Mouse (Mus musculus): ENCODE data around the gene Dhx37. TPM values are rescaled to one million over a fixed set of nuclear protein-coding genes. Genes with fewer than 3 reads are reported as not detected.

Dhx37 gene
- 10 to 100 TPM in 21 of 26 experiments, 1 to 10 TPM in 5; 4.6 to 34.3 (median 17.3) TPM for total RNA-seq (2018; cell fraction: chromatin; rRNA removed)
- total RNA-seq (2018; cell fraction: cytosol; rRNA removed) = 10 to 100 TPM in 6 of 26 experiments, 1 to 10 TPM in 20; 5.1 to 12.6 (median 8.3) TPM
- 10 to 100 TPM in 10 of 26 experiments, 1 to 10 TPM in 16; 5.9 to 22.3 (median 9.2) TPM for total RNA-seq (2018; cell fraction: nucleus; rRNA removed)
- polyA plus RNA-seq (2018) = 6.9 to 16.2 TPM (median 11.8 TPM) in 3 replicates

DNA sequence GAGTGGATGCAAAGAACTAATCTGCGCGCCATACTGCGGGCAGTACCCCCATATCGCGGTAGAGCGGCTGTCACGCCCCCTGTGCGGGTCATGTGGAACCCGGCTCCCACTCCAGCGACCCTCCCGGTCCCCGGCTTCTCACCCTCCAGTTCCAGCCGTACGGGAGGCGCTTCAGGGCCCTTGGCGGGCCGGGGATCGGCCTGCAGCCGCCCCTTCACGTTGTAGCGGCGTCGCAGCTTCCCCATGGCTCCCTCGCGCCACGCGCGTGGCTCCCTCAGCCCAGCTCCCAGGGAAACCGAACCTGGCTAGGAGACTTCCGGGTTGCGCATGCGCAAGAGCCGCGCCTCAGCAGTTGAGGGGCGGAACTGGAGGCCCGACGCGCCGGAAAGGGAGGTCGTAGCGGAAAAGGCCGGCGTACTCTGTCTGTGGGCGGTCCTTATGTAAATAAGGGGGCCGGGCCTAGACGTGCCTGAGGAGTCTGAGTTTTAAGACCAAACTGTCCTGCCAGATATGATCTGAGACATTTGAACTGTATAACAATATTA, at the start of gene Dhx37:
Gene Dhx37, minus strand, starts transcription at position 329 of the 545 bp plus-strand sequence.
- Histone ChIP-seq H3K36me3 (ENCODE audit: inconsistent target) (peaks cover 18% of the 10 kb centered on the region; the same call in 1 of the 2 replicates), H3K27ac (peak within 1 kb of the TSS; percentile 25), H3K4me3 (ENCODE audit: inconsistent target) (peak within 1 kb of the TSS; percentile 77), H3K79me2 (ENCODE audit: inconsistent target) (peaks cover 17% of the 10 kb centered on the region)
- WGBS (ENCODE audit: missing documents) = 1% methylated on average over 44 of the region's 46 CpGs

DNA sequence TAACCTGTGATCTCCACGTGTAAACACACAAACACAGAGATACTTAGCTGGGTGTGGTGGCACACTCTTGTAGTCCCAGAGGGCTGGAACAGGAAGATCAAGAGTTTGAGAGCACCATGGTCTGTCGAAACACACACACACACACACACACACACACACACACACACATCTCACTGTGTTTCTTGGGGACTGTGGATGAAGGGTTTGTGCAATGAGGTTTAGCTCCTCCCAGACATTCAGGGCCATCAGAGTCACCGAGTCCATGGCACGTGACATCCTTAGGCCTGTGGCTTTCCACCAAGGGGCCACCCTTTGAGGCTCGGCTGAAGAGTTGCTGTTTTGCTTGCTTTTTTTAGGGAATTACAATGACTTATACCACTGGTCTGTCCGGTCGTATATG, 48.6 kb upstream of the Dhx37 start:
- peaks cover 7% of the 10 kb centered on the region; the same call in 1 of the 2 replicates for H3K36me3 ChIP-seq (ENCODE audit: inconsistent target)
- H3K79me2 ChIP-seq (ENCODE audit: inconsistent target) = peaks cover 55% of the 10 kb centered on the region
- 53% methylated on average over 7 of the region's 7 CpGs for WGBS (ENCODE audit: missing documents)
- no peak overlapping the region for H3K27ac ChIP-seq
- no peak overlapping the region for H3K4me3 ChIP-seq (ENCODE audit: inconsistent target)

DNA sequence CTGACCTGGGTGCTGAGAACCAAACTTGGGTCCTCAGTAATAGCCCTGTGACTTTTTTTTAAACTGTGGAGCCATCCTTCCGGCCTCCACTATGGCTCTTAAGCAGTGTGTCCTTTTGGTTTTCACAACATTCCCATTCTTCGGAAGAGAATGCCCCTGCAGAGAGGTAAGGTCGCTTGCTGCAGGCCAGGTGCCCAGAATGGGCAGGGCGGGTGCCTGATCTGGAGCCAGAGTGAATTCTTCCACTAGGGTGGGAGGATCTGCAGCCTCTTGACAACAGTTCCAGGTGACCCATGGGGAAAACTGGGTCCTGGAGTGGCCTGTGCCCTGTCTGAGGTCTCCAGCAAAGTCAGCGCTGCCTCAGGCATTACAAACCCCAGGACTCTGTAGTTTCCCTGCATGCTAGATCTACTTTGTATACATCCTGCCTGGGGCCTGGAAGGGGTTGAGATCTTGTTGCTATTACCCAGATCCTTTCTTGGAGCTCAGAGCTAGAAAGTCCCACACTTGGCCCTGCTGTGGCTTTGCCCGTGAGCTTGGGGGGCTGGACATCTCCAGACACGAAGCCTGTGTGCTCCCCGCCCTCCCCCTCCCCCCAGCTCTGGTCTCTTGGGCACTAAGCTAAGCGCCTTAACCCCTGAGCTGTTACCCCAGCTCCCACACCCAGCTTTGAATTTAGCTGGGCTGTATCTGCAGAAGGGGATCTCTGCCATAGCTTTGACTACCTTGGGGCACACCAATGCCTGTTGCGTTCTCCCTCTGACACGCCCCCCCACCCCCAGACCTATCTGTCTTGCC, 46.7 kb upstream of the Dhx37 start:
- Histone ChIP-seq H3K4me3 (ENCODE audit: inconsistent target) (no peak overlapping the region), H3K36me3 (ENCODE audit: inconsistent target) (no peaks in the 10 kb centered on the region), H3K27ac (no peak overlapping the region), H3K79me2 (ENCODE audit: inconsistent target) (peaks cover 70% of the 10 kb centered on the region)
- WGBS (ENCODE audit: missing documents) = 94% methylated on average over 10 of the region's 11 CpGs

DNA sequence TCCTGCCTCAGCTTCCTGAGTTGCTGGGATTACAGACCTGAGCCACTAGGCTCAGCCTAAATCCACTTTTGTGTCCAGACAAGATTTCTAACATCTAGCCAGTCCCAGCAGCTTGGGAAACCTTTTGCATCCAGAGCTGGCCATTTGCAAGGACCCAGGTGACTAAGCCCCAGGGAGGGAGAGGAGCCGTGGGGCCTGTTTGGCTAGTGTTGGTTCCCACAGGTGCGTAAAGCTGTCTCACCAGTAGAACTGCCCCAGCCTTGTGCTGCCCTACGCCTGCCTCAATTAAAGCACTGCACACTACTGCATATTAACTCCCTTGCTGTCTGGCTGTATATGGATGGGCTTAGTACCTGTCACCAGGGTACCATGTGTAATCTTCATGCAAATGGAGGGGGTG, 45.5 kb upstream of the Dhx37 start:
- Histone ChIP-seq H3K4me3 (ENCODE audit: inconsistent target) (no peak overlapping the region), H3K79me2 (ENCODE audit: inconsistent target) (peaks cover 70% of the 10 kb centered on the region), H3K27ac (no peak overlapping the region), H3K36me3 (ENCODE audit: inconsistent target) (no peaks in the 10 kb centered on the region)
- WGBS (ENCODE audit: missing documents) = 97% methylated on average over 3 of the region's 3 CpGs

DNA sequence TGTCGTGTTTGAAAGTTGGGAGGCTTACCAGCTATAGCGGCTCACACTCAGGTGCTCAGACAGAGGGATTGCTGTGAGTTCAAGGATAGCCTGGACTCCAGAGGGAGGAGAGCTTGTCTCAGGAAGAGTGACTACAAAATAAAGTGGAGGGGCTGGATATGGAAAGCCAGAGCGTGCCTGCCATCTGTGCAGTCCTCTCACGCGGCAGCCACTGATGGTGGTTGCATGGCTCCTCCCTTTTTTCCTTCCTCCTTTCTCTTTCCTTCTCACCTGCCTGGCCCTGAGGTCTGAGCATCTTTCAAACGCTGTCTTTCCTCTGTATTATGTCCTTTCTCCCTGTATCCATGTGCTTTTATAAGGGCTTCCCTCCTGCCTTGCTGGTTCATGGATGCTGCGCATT, 44.1 kb upstream of the Dhx37 start:
- Histone ChIP-seq H3K4me3 (ENCODE audit: inconsistent target) (no peak overlapping the region), H3K79me2 (ENCODE audit: inconsistent target) (peaks cover 70% of the 10 kb centered on the region), H3K36me3 (ENCODE audit: inconsistent target) (no peaks in the 10 kb centered on the region), H3K27ac (no peak overlapping the region)
- 72% methylated on average over 7 of the region's 7 CpGs for WGBS (ENCODE audit: missing documents)

DNA sequence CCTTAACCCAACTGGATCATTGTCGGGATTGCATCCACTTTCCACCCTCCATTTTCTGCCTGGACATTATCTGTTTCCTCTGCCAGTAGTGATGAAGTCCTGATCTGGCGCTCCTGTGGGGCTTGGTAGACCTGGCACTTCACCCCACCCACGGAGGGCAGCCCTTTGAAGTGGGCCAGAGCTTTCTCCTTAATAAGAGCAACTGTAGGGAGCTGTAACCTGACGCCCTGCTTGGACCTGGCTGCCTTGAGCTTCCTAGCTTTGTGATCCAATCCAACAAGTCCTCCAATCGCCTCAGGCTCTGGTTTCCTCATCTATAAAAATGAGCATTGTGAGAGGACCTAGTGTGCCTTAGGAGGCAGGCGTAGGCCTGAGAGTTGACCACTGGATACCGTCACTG, 43.6 kb upstream of the Dhx37 start:
- Histone ChIP-seq H3K36me3 (ENCODE audit: inconsistent target) (no peaks in the 10 kb centered on the region), H3K4me3 (ENCODE audit: inconsistent target) (no peak overlapping the region; the same call in 1 of the 2 replicates)

DNA sequence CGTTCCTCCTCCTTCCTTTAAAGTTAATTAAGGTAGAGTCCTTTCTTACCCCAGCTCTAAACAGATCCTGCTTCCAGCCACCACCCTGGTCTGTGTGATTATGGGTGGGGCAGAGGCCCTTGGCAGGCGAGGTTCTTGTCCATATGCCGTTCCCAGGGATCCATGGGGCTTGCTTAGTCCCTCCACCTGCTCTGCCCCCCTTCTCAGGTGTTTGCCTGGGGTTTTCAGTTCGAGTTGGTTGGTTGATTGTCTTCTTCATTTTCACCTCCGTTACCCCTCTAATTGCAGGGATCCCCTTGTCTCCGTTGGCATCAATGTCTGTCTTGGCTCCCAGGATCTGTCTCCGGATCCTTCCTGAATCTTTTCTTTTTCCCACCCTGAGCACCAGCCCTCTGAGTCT, 42.9 kb upstream of the Dhx37 start:
- peaks cover 59% of the 10 kb centered on the region for H3K79me2 ChIP-seq (ENCODE audit: inconsistent target)
- no peaks in the 10 kb centered on the region for H3K36me3 ChIP-seq (ENCODE audit: inconsistent target)
- peak overlapping the region; percentile 94 for H3K4me3 ChIP-seq (ENCODE audit: inconsistent target)
- 83% methylated on average over 7 of the region's 7 CpGs for WGBS (ENCODE audit: missing documents)
- peak overlapping the region; percentile 71 for H3K27ac ChIP-seq

More for the DNA sequence above, 43.6 kb upstream of the Dhx37 start:
- peaks cover 66% of the 10 kb centered on the region for H3K79me2 ChIP-seq (ENCODE audit: inconsistent target)
- no peak overlapping the region for H3K27ac ChIP-seq
- WGBS (ENCODE audit: missing documents) = 91% methylated on average over 6 of the region's 7 CpGs

DNA sequence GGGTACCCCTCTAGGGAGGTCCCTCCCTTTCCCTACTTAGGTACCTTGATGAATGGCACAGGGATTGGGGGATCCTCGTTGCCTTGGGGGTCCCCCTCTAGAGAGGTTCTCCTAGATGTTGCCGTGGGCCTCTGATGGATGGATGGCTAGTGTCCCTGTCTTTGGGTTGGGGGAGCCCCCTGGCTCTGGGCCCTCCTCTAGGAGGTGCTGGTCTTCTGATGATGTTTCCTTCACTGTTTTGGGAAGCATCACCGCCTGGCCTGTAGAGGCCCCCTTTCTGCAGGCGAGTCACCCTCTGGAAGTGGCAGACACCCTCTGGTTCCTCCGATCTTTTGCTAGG, 42.3 kb upstream of the Dhx37 start:
- Histone ChIP-seq H3K36me3 (ENCODE audit: inconsistent target) (no peaks in the 10 kb centered on the region), H3K27ac (peak overlapping the region; percentile 71), H3K4me3 (ENCODE audit: inconsistent target) (peak overlapping the region; percentile 94), H3K79me2 (ENCODE audit: inconsistent target) (peaks cover 53% of the 10 kb centered on the region)
- WGBS (ENCODE audit: missing documents) = 9% methylated on average over 5 of the region's 5 CpGs

DNA sequence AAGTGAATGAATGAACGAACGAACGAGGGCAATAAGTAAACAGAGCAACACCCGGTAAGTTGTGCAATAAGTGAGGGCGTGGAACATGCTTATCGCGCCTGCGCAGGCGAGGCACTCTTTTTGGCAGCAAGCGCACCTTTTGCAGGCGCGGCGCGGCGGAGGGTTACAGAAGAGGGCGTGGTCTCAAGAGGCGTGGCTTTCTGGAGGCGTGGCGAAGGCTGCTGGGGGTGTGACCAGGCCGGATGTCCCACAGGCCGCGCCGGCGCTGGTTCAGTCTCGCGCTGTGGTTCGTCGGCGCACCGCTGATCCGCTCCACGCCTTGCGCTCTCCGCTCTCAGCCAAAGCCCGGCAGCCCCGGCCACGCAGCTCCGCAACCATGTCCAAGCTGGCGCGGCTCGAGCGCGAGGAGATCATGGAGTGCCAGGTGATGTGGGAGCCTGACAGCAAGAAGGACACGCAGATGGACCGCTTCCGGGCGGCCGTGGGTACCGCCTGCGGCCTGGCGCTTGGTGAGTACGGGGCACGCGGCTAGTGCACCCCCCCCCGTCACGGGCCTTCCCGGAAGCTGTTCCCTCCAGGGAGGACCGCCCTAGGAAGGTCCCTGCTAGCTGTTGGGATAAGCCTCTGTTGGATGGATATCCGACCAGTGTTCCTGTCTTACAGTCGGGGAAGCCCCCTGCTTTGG, 41.8 kb upstream of the Dhx37 start, which contains the start of gene Aacs:
Gene Aacs, plus strand, starts transcription at position 214 of the 685 bp plus-strand sequence.
- under 1% methylated on average over 52 of the region's 60 CpGs for WGBS (ENCODE audit: missing documents)
- H3K79me2 ChIP-seq (ENCODE audit: inconsistent target) = peaks cover 48% of the 10 kb centered on the region
- no peaks in the 10 kb centered on the region for H3K36me3 ChIP-seq (ENCODE audit: inconsistent target)
- peak within 1 kb of the TSS; percentile 94 for H3K4me3 ChIP-seq (ENCODE audit: inconsistent target)
- peak within 1 kb of the TSS; percentile 71 for H3K27ac ChIP-seq

DNA sequence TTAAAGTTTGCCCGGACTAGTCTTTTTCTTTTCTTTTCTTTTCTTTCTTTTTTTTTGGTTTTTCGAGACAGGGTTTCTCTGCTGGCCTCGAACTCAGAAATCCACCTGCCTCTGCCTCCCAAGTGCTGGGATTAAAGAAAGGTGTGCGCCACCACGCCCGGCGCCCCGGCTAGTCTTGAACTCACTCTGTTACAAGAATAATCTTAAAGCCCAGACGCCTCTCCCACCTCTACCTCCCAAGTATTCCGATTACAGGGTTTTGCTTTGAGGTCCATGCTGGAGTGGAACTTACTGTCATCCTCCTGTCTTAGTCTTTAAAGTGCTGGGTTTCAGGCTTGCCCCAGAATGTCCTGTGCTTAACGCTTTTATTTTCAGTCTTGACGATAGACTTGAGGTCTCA, 41.1 kb upstream of the Dhx37 start:
- Histone ChIP-seq H3K4me3 (ENCODE audit: inconsistent target) (peak overlapping the region; percentile 23; the same call in 1 of the 2 replicates), H3K27ac (no peak overlapping the region; the same call in 1 of the 2 replicates), H3K36me3 (ENCODE audit: inconsistent target) (no peaks in the 10 kb centered on the region), H3K79me2 (ENCODE audit: inconsistent target) (peaks cover 41% of the 10 kb centered on the region)
- WGBS (ENCODE audit: missing documents) = 66% methylated on average over 11 of the region's 12 CpGs

DNA sequence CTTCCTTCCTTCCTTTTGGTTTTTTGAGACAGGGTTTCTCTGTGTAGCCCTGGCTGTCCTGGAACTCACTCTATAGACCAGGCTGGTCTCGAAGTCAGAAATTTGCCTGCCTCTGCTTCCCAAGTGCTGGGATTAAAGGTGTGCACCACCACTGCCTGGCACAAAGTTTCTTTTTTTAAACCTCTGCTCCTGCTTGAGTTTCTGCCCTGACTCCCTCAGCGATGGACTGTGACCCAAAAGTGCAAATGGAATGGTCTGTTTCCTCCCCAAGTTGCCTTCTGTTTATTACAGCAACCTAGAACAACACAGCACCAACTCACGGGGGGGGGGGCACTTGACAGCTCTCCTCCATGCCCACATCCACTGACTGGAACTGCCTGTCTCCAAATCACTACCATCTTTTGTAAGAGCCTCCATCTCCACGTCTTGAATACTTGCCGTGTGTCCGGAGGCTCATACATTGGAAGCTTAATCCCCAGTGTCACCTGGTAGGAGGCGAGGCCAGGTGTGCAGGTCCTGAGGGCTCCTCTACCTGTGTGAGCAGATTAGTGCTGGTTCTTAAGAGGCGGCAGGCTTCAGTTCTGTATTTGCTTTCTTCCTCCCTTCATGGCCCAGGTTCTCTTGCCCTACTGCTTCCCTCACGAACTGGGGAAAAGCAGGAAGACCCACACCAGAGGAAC, 39.0 kb upstream of the Dhx37 start:
- no peaks in the 10 kb centered on the region for H3K36me3 ChIP-seq (ENCODE audit: inconsistent target)
- WGBS (ENCODE audit: missing documents) = 90% methylated on average over 9 of the region's 9 CpGs

DNA sequence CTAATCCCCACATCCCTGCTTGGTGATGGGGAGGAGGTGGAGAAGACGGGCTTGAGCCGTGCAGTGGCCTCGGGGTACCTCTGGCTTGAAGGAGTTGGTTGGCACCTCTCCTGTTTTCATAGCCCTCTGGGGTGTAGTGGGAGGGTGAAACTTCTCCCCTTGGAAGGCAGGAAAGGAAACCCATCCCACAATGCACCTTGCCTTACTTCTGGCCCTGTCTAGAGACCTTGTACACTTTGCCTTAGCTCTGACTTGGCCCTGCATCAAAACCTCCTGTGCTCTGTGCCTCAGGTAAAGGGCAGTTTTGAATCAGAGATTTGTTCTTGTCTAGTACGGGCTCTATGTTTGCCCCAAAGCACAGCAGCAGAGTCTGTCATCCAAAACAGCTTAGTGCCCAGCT, 36.8 kb upstream of the Dhx37 start:
- Histone ChIP-seq H3K4me3 (ENCODE audit: inconsistent target) (no peak overlapping the region), H3K36me3 (ENCODE audit: inconsistent target) (no peaks in the 10 kb centered on the region), H3K79me2 (ENCODE audit: inconsistent target) (no peaks in the 10 kb centered on the region), H3K27ac (no peak overlapping the region)
- WGBS (ENCODE audit: missing documents) = 97% methylated on average over 4 of the region's 4 CpGs

More for the DNA sequence above, 39.0 kb upstream of the Dhx37 start:
- peaks cover 20% of the 10 kb centered on the region for H3K79me2 ChIP-seq (ENCODE audit: inconsistent target)
- H3K4me3 ChIP-seq (ENCODE audit: inconsistent target) = no peak overlapping the region
- no peak overlapping the region for H3K27ac ChIP-seq

DNA sequence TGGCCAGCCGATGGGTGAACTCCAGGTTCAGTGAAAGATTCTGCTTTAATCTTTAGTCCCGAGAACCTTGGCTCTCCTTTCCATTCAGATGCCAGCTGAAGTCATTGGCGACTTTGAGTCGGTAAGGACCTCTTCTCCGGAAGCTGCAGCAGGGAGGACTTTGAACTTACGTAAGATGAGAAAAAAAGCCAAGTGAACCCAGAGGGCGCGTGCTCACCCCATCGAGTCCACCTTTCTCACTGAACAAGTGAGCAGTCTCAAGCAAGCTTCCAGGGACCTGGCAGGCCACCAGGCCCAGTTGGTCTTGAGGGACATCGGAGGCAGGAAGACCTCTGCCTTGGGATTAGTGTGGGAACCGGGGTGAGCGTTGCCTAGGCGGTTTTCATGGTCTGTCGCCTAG, 33.3 kb upstream of the Dhx37 start:
- Histone ChIP-seq H3K27ac (no peak overlapping the region), H3K79me2 (ENCODE audit: inconsistent target) (no peaks in the 10 kb centered on the region), H3K36me3 (ENCODE audit: inconsistent target) (no peaks in the 10 kb centered on the region), H3K4me3 (ENCODE audit: inconsistent target) (no peak overlapping the region)
- 84% methylated on average over 14 of the region's 14 CpGs for WGBS (ENCODE audit: missing documents)

DNA sequence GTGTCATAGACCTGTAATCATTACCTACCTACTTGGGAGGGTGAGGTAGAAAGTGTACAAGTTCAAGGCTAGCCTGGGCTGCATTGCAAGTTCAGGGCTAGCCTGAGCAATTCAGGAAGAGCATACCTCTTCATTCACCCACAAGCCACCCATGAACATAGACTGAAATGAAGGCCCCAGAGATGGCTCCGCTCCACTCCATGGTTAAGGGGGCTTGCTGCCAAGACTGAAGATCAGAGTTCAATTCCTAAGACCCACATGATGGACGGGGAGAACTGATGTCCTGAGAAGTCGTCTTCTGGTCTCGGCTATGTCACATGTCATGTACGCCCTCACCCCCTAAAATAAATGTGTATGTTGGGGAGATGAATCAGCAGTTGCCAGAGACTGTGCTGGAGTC, 32.6 kb upstream of the Dhx37 start:
- peak overlapping the region; percentile 30 for H3K4me3 ChIP-seq (ENCODE audit: inconsistent target)
- WGBS (ENCODE audit: missing documents) = 100% methylated on average over 2 of the region's 5 CpGs

More for the DNA sequence above, 32.6 kb upstream of the Dhx37 start:
- H3K27ac ChIP-seq = peak overlapping the region; percentile 62
- H3K79me2 ChIP-seq (ENCODE audit: inconsistent target) = no peaks in the 10 kb centered on the region
- no peaks in the 10 kb centered on the region for H3K36me3 ChIP-seq (ENCODE audit: inconsistent target)

All from macrophage (primary cell).